In the genomic region with DNA sequence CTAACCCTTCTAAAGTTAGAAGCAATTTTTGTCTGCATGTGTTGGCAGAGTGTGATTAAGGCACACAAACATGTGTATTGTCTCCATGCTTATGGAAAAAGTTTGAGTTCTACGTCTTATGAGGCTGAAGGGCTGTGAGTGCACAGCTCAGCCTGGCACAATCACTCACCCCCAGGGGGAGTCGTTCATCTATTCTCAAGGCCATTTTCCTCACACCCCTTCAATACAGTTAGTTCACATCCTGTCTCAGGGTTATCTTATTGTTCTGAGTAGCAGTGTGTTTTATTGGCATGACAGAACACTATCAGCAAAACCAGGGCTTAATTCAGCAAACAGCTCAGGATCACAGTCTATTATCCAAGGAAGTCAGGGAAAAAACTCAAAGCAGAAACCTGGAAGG, we compare ENCODE assay signal across 21 mouse cellular contexts. TPM values are rescaled to one million over a fixed set of nuclear protein-coding genes. Genes with fewer than 3 reads are reported as not detected.
A peak's percentile ranks its signal among the peaks of the same experiment; 100 is the strongest.
DNase-seq lines count a peak whose midpoint lies in the region; ATAC-seq and TF ChIP-seq lines count a peak whose summit lies in the region.
"Had no signal": no experiment of that assay in that cellular context is flagged by ENCODE, and none has a peak within 500 bp of the region (broad histone marks: within the 10 kb centered on the region; RNA-seq: fewer than 3 reads in every experiment).

No protein-coding gene starts in this region.

- 58% methylated on average over 2 of the region's 2 CpGs for WGBS in heart, embryonic 15.5 days
- 44% methylated on average over 2 of the region's 2 CpGs for WGBS in lung, embryonic 14.5 days
- 67% methylated on average over 2 of the region's 2 CpGs for WGBS in kidney, adult 2 months

- H3K36me3 ChIP-seq in heart, embryonic 15.5 days, result no peaks in the 10 kb centered on the region
- no peaks in the 10 kb centered on the region for H3K36me3 ChIP-seq in lung, embryonic 14.5 days (ENCODE audit: insufficient read depth)
- H3K36me3 ChIP-seq in kidney, adult 2 months (ENCODE audit: control insufficient read depth, insufficient read depth, low read length), result no peaks in the 10 kb centered on the region
- H3K36me3 ChIP-seq: hindbrain, embryonic 13.5 days; limb, embryonic 12.5 days; stomach, embryonic 15.5 days had no signal

- H3K4me2 ChIP-seq in heart, embryonic 15.5 days, result no peak overlapping the region
- H3K4me2 ChIP-seq in lung, embryonic 14.5 days, result no peak overlapping the region
- H3K4me2 ChIP-seq: heart, embryonic 12.5 days; hindbrain, embryonic 13.5 days; limb, embryonic 12.5 days; stomach, embryonic 15.5 days had no signal

- H3K27ac ChIP-seq in heart, embryonic 15.5 days, result peak overlapping the region; percentile 11; the same call in 1 of the 2 replicates
- no peak overlapping the region for H3K27ac ChIP-seq in lung, embryonic 14.5 days (ENCODE audit: low read depth)
- no peak overlapping the region for H3K27ac ChIP-seq in kidney, adult 2 months (ENCODE audit: insufficient read depth, low read depth, low read length)
- H3K27ac ChIP-seq: hindbrain, embryonic 13.5 days; limb, embryonic 12.5 days; stomach, embryonic 15.5 days had no signal

- no peak overlapping the region for H3K4me3 ChIP-seq in heart, embryonic 15.5 days
- H3K4me3 ChIP-seq in lung, embryonic 14.5 days (ENCODE audit: low read depth, low read length), result no peak overlapping the region
- H3K4me3 ChIP-seq in kidney, adult 2 months (ENCODE audit: insufficient read depth, low read depth, low read length), result no peak overlapping the region
- H3K4me3 ChIP-seq: heart, embryonic 12.5 days; hindbrain, embryonic 13.5 days; limb, embryonic 12.5 days; megakaryocyte, embryonic 14.5 days; myocyte; stomach, embryonic 15.5 days had no signal

- TF ChIP-seq CTCF in lung, embryonic 14.5 days (IDR thresholded peaks at IDR 0.05; ENCODE audit: low read depth), result peak; percentile 29
- TF ChIP-seq CTCF in kidney, adult 2 months (conservative IDR thresholded peaks at IDR 0.05; ENCODE audit: insufficient read depth, insufficient read length, low read depth, low read length), result no peak; the same call in 1 of the 2 replicates

- H3K9ac ChIP-seq in heart, embryonic 15.5 days, result no peak overlapping the region
- no peak overlapping the region for H3K9ac ChIP-seq in lung, embryonic 14.5 days
- H3K9ac ChIP-seq: heart, embryonic 12.5 days; hindbrain, embryonic 13.5 days; limb, embryonic 12.5 days; stomach, embryonic 15.5 days had no signal

- no peak for TF ChIP-seq POLR2A in kidney, adult 2 months (IDR thresholded peaks at IDR 0.05; ENCODE audit: low read depth, low read length)

- DNase-seq in heart, adult 8-10 months (ENCODE audit: low spot score), result no peak
- no peak for DNase-seq in lung, embryonic 14.5 days
- DNase-seq in lung, postnatal 10 days, result no peak
- peak; percentile 49 for DNase-seq in CD4-positive, CD25-positive, alpha-beta regulatory T cell, adult 2 months (ENCODE audit: low read depth, low spot score)
- peak; percentile 56 for DNase-seq in induced T-regulatory cell, adult 2 months (ENCODE audit: low read depth)
- no peak for DNase-seq in kidney, adult 2 months
- DNase-seq: cerebellum, postnatal 10 days; kidney, adult 18-20 months; lung, adult 18-20 months; right cerebral cortex, adult 18-20 months; spleen, adult 18-20 months had no signal

- no peaks in the 10 kb centered on the region for H3K9me3 ChIP-seq in heart, embryonic 15.5 days (replicated peaks)
- H3K9me3 ChIP-seq in lung, embryonic 14.5 days (ENCODE audit: low read depth, low read length), result no peaks in the 10 kb centered on the region
- H3K9me3 ChIP-seq: heart, embryonic 12.5 days; hindbrain, embryonic 13.5 days; stomach, embryonic 15.5 days had no signal

- ATAC-seq in heart, embryonic 15.5 days (replicated peaks; ENCODE audit: insufficient number of reproducible peaks, insufficient read depth, low FRiP score, low read depth), result no peak
- ATAC-seq in lung, embryonic 14.5 days (ENCODE audit: insufficient read depth), result no peak
- no peak for ATAC-seq in megakaryocyte, adult 5-6 weeks (ENCODE audit: poor library complexity, severe bottlenecking)
- ATAC-seq: activated CD4-positive, CD25-positive, alpha-beta regulatory T cell, adult 4 months; forebrain, embryonic 14.5 days had no signal

- no peaks in the 10 kb centered on the region for H3K27me3 ChIP-seq in heart, embryonic 15.5 days
- H3K27me3 ChIP-seq in lung, embryonic 14.5 days (ENCODE audit: insufficient read depth, low read length), result no peaks in the 10 kb centered on the region
- H3K27me3 ChIP-seq in kidney, adult 2 months (replicated peaks; ENCODE audit: control insufficient read depth, insufficient read depth, low read length), result no peaks in the 10 kb centered on the region
- H3K27me3 ChIP-seq: heart, embryonic 12.5 days; hindbrain, embryonic 13.5 days; limb, embryonic 12.5 days; megakaryocyte, embryonic 14.5 days; stomach, embryonic 15.5 days had no signal

- peaks cover 22% of the 10 kb centered on the region; the same call in 1 of the 2 replicates for H3K4me1 ChIP-seq in heart, embryonic 15.5 days (replicated peaks)
- no peaks in the 10 kb centered on the region for H3K4me1 ChIP-seq in lung, embryonic 14.5 days (ENCODE audit: insufficient read depth)
- H3K4me1 ChIP-seq in kidney, adult 2 months (ENCODE audit: control insufficient read depth, insufficient read depth, low read length), result peaks cover 33% of the 10 kb centered on the region; the same call in 1 of the 2 replicates
- H3K4me1 ChIP-seq: hindbrain, embryonic 13.5 days; limb, embryonic 12.5 days; stomach, embryonic 15.5 days had no signal

RNA-seq across cellular contexts. Expression of a gene that starts 19.3 kb away (rescaled TPM):
- polyA plus RNA-seq in heart, embryonic 15.5 days (2015; fragmentation: Nextera tagmentation; extraction: Ambion mirVana), result 15.6 and 15.8 TPM in 2 replicates
- 10 to 100 TPM; 20.2 to 31.0 (median 25.7) TPM for total RNA-seq in heart, adult 8-10 months (2022)
- polyA plus RNA-seq in lung, embryonic 14.5 days (2014; fragmentation: Nextera tagmentation; extraction: Ambion mirVana), result 4.1 and 5.7 TPM in 2 replicates
- 9.0 and 10.7 TPM in 2 replicates for total RNA-seq in megakaryocyte, adult 5-6 weeks (2015)
- 15.5 and 17.9 TPM in 2 replicates for total RNA-seq in megakaryocyte, adult 5-6 weeks (2017)
- polyA plus RNA-seq in kidney, adult 2 months (2012; rRNA removed), result 33.0 and 36.1 TPM in 2 replicates

Comparison
In these comparisons a context has a peak if more than half of its experiments do, and no peak if none do; other contexts are left out.
1. DNase-seq: peak in CD4-positive, CD25-positive, alpha-beta regulatory T cell, adult 2 months (single experiment) and induced T-regulatory cell, adult 2 months (single experiment); none in heart, adult 8-10 months (single experiment), lung, embryonic 14.5 days (single experiment), lung, postnatal 10 days (single experiment) and kidney, adult 2 months (single experiment).